Mouse (Mus musculus) lung, postnatal 0 days (tissue): Measurements from ENCODE around the gene Ckap5. TPM values are rescaled to one million over a fixed set of nuclear protein-coding genes. Genes with fewer than 3 reads are reported as not detected.

Experiments used
- ATAC-seq: fragments of 200-750 bp; cut with Nextera tagmentation; 2 replicates; pipeline ENCODE4 v1.8.0; 2017; ENCODE audit warnings: moderate library complexity
- DNase-seq: peaks from one replicate; pipeline ENCODE4 v3.0.0-alpha.2; 2016; ENCODE audit warnings: low spot score
- H3K27ac ChIP-seq: fragments of 300-500 bp; sonication (generic); 2 replicates; pipeline ENCODE4 v1.5.1; 2014; ENCODE audit warnings: antibody characterized with exemption, mild to moderate bottlenecking, low read length, mixed read lengths
- H3K27me3 ChIP-seq: fragments of 300-500 bp; sonication (generic); replicated peaks from 2 replicates; pipeline ENCODE4 v1.6.1; 2014; ENCODE audit warnings: low read length, mixed read lengths; ENCODE audit not compliant: insufficient read depth
- H3K36me3 ChIP-seq: fragments of 300-500 bp; sonication (generic); 2 replicates; pipeline ENCODE4 v1.6.1; 2014; ENCODE audit warnings: low read length, mixed read lengths; ENCODE audit not compliant: insufficient read depth
- H3K4me1 ChIP-seq: fragments of 300-500 bp; sonication (generic); 2 replicates; pipeline ENCODE4 v1.6.1; 2014; ENCODE audit warnings: antibody characterized with exemption, low read depth, low read length, mixed read lengths; ENCODE audit not compliant: insufficient read depth
- H3K4me2 ChIP-seq: fragments of 300-500 bp; sonication (generic); replicated peaks from 2 replicates; pipeline ENCODE4 v1.6.1; 2014; ENCODE audit warnings: low read depth, mild to moderate bottlenecking, low read length, moderate library complexity, mixed read lengths
- H3K4me3 ChIP-seq: fragments of 300-500 bp; sonication (generic); 2 replicates; pipeline ENCODE4 v1.5.1; 2014; ENCODE audit warnings: low read depth, low read length
- H3K9ac ChIP-seq: fragments of 300-500 bp; sonication (generic); replicated peaks from 2 replicates; pipeline ENCODE4 v1.6.1; 2014; ENCODE audit warnings: low read depth, mild to moderate bottlenecking
- H3K9me3 ChIP-seq: fragments of 300-500 bp; sonication (generic); 2 replicates; pipeline ENCODE4 v1.6.1; 2016; ENCODE audit warnings: low read length, mixed read lengths
- CTCF ChIP-seq: IDR thresholded peaks from 2 replicates; pipeline ENCODE4 v1.5.1; 2016; ENCODE audit warnings: antibody characterized with exemption, mild to moderate bottlenecking
- EP300 ChIP-seq: IDR thresholded peaks from 2 replicates; pipeline ENCODE4 v1.6.1; 2016; ENCODE audit warnings: antibody characterized with exemption, mild to moderate bottlenecking, control low read depth
- WGBS: fragments of 180-500 bp; shearing (Covaris S2); extraction: QIAGEN DNeasy Blood & Tissue Kit; methylation state at CpG from one replicate; pipeline ENCODE4 v1.1.7; 2014; 5-methylcytosine and 5-hydroxymethylcytosine counted together
- polyA plus RNA-seq: library from polyadenylated mRNA; unstranded; fragments of >200 nt; fragmentation: Nextera tagmentation; extraction: Ambion mirVana; gene quantifications from 2 replicates; pipeline ENCODE4 v1.2.1, GENCODE M21; 2015

The Ckap5 gene
- polyA plus RNA-seq, 1 experiment from 2014 or later, result 25.9 TPM

DNA sequence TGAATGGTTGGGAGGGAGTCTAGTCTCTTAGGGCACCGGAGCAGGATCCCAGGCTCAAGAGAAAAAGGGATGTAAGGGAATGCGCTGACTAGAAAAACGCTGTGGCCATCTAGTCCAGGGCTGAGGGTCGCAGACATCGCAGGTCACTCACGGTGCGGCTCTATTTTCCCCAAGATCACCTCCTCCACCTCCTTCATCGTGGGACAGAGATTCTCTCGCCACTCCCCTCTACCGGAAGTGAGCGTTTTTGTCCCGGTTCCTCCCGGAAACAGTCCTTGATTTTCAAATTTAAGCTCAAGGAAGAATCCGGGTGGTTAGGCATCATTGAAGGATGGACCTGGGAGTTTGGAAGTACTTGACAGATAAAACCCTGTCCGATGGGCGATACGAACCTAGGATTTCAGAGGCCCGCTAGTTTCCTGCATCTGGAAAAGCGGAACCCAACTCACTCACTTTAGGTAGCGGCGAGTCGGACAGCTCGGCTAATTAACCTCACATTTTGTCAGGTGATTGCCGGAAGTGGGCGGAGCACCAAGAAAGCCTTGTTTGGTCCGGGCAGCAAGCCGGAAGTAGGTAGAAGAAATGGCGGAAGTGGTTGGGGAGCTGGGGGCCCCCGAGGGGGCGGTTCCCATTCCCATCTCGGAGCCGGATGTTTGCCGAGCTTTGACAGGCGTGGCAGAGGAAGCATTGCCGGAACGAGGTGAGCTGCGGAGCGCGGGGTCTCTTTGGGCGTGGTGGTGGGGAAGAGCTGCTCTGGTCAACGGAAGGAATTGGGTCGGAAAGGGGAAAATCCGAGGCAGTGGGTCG is 123.2 kb downstream of the Ckap5 start, which contains the start of the genes Zfp408 and Arhgap1:
Zfp408 (minus strand) TSS at position 239 of the 807 bp plus-strand sequence.
Arhgap1 (plus strand) TSS at position 308 of the 807 bp plus-strand sequence.
- Histone ChIP-seq H3K9me3 (no peaks in the 10 kb centered on the region), H3K27ac (peak within 1 kb of the TSS; percentile 95), H3K36me3 (peaks cover 21% of the 10 kb centered on the region), H3K4me1 (peaks cover 6% of the 10 kb centered on the region; the same call in 1 of the 2 replicates), H3K4me2 (peak within 1 kb of the TSS; percentile 88), H3K27me3 (no peaks in the 10 kb centered on the region), H3K4me3 (peak within 1 kb of the TSS; percentile 66), H3K9ac (peak within 1 kb of the TSS; percentile 91)
- under 1% methylated on average over 43 of the region's 44 CpGs for WGBS
- TF ChIP-seq EP300 (peak; percentile 87), CTCF (no peak)
- peak; percentile 100 for DNase-seq
- ATAC-seq, result peak; percentile 96

DNA sequence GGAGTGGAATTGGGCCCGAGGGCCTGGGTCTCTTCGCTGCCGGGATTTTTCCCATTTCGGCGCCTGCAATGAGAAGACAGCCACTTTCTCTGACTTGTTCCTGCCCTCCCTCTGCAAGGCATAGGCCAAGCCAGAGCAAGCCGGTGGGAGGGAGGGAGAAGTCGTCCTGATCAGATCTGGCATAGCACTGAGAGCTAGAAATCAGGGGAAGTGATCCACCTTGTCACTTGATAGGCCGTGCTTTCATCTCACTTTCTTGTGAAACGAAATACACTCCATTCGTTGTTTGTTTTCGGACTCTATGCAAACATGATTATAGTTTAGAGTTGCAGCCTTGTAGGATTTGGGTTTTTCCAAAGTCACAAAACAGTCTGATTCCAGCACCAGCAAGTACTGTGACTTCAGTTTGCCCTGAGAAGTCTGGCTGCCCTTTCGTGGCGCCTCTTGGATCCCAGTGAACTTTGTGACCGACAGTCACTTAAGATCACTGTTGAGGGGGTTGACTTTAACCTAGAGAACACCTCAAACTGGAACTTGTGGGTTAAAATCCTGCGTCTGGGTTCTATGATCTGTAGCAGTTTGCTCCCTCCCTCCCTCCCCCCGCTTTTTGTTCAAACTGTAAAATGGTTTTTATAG is 123.9 kb downstream of the Ckap5 start:
- H3K4me3 ChIP-seq, result peak overlapping the region; percentile 66
- peaks cover 12% of the 10 kb centered on the region; the same call in 1 of the 2 replicates for H3K4me1 ChIP-seq
- H3K9me3 ChIP-seq, result no peaks in the 10 kb centered on the region
- no peaks in the 10 kb centered on the region for H3K27me3 ChIP-seq
- WGBS, result 5% methylated on average over 16 of the region's 16 CpGs
- peak; percentile 46 for ATAC-seq
- peak overlapping the region; percentile 95 for H3K27ac ChIP-seq
- peak overlapping the region; percentile 60 for H3K9ac ChIP-seq
- TF ChIP-seq CTCF (no peak), EP300 (no peak)
- DNase-seq, result no peak
- peak overlapping the region; percentile 88 for H3K4me2 ChIP-seq
- H3K36me3 ChIP-seq, result peaks cover 24% of the 10 kb centered on the region

DNA sequence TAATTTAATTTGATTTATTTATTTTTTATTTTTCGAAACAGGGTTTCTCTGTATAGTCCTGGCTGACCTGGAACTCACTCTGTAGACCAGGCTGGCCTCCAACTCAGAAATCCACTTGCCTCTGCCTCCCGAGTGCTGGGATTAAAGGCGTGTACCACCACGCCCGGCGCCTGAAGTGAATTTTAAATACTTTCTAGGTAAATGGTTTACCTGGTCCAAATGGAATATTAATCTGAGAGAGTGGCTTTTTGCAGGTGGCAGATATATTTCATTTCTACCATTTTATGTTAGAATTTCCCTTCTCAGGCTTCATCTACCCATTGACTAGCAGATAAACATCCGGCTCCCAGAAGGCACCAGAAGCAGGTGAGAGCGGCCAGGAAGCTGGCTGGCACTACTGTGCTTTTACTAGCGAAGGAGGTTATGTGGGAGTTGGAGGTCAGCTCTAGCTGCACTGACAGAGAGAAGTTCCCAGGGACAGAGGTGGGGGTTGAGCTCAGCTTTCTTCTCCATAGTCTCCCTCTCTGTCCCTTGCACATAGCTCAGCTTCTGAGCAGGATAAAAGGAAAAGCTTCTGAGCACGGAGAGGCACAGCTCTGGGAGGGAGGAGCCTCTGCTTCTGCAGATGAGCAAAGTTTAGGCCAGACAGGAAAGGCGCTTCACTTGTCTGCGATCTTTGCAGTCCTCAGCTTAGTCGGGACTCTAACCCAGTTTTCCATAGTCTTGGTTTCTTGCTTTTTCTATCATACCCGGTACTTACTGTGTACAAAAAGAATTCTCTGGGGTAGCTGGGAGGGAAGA is 125.1 kb downstream of the Ckap5 start:
- TF ChIP-seq CTCF (no peak), EP300 (no peak)
- H3K9ac ChIP-seq, result no peak overlapping the region

DNA sequence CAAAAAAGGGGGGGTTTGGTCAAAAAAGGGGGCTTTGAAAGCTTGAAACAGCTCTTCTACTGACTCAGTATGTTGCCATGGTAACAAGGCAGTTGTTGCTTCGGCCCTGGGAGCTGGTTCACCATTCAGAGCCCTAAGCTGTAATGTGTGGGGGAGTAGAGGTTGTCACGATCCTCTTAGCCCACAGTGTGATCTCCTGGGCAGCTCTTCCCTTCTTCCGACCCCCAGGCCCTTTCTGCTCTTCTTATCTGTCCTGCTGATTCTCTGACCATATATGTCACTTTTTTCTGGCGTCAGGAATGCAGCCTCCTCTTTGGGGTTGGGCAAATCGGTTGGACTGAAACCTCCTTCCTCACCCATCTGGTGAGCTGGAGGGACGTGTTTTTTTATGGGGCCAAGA is 126.3 kb downstream of the Ckap5 start:
- Histone ChIP-seq H3K36me3 (peaks cover 31% of the 10 kb centered on the region; the same call in 1 of the 2 replicates), H3K4me1 (peaks cover 18% of the 10 kb centered on the region; the same call in 1 of the 2 replicates), H3K9ac (no peak overlapping the region), H3K9me3 (no peaks in the 10 kb centered on the region), H3K27me3 (no peaks in the 10 kb centered on the region), H3K4me3 (no peak overlapping the region), H3K4me2 (0 out of 2 replicates have a peak overlapping the region, but pooled peaks have one; percentile 19), H3K27ac (peak overlapping the region; percentile 55)
- no peak for ATAC-seq
- WGBS, result 49% methylated on average over 6 of the region's 6 CpGs
- TF ChIP-seq CTCF (no peak), EP300 (no peak)
- peak; percentile 75 for DNase-seq

More for the DNA sequence above, 125.1 kb downstream of the Ckap5 start:
- DNase-seq (no peak), ATAC-seq (no peak)
- Histone ChIP-seq H3K4me1 (peaks cover 15% of the 10 kb centered on the region; the same call in 1 of the 2 replicates), H3K36me3 (peaks cover 22% of the 10 kb centered on the region; the same call in 1 of the 2 replicates), H3K9me3 (no peaks in the 10 kb centered on the region), H3K4me3 (no peak overlapping the region), H3K27me3 (no peaks in the 10 kb centered on the region), H3K4me2 (peak overlapping the region; percentile 19; the same call in 1 of the 2 replicates), H3K27ac (0 out of 2 replicates have a peak overlapping the region, but pooled peaks have one; percentile 9)
- 76% methylated on average over 14 of the region's 14 CpGs for WGBS

DNA sequence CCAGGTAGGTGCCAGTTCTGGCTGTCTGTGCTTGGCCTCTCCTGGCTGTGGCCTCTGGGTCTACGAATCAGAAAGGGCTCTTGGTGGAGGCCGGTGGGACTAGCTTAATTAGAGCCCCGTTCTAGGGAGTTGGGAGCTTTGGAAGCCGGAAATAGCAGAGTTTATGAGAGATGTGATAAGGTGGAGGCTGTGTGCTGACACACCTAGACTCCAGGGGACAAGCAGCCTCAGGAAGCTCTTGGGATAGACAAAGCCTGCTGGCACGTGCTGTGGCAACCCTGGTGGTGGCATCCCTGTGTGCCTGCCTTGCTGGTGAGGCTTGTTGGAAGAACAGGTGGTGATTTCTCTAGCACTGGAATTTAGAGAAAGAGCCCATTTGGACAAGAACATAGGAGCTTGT is 128.8 kb downstream of the Ckap5 start:
- DNase-seq, result no peak
- Histone ChIP-seq H3K36me3 (peaks cover 51% of the 10 kb centered on the region), H3K9me3 (no peaks in the 10 kb centered on the region), H3K27ac (peak overlapping the region; percentile 86), H3K9ac (0 out of 2 replicates have a peak overlapping the region, but pooled peaks have one; percentile 19), H3K4me2 (no peak overlapping the region), H3K27me3 (no peaks in the 10 kb centered on the region), H3K4me3 (no peak overlapping the region), H3K4me1 (peaks cover 18% of the 10 kb centered on the region; the same call in 1 of the 2 replicates)
- TF ChIP-seq CTCF, result no peak
- ATAC-seq, result no peak
- 67% methylated on average over 5 of the region's 5 CpGs for WGBS
